Mouse (Mus musculus) lung, postnatal 4 days (tissue): Measurements from ENCODE around the gene Sh2d1b1.

Experiments
- DNase-seq, 2 experiments: peaks; one replicate each; pipeline ENCODE4 v3.0.0; 2021

Gene Sh2d1b1

DNA sequence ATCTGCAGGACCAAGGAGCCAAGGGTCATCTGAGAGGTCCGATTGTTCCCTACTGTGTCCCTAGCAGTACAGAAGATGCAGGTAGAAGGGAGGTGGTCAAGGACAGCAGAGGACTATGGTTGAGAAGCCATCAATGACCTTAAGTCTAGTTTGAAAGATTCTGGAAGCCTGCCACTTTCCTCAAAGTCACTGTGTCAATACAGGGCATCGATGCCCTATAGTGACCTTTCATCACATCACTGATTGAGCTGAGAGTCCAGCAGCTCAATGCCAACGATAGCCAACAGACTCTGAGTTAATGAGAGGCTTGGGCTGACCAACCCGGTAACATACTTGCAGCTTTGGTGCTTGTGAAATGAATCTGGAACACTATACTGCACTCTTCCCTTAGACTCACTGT, 48.2 kb downstream of the Sh2d1b1 start:
- no peak for DNase-seq

GRCm38 (mm10) chr1:170331926-170332325, 54.8 kb downstream of the Sh2d1b1 start:
- DNase-seq, result no peak

DNA sequence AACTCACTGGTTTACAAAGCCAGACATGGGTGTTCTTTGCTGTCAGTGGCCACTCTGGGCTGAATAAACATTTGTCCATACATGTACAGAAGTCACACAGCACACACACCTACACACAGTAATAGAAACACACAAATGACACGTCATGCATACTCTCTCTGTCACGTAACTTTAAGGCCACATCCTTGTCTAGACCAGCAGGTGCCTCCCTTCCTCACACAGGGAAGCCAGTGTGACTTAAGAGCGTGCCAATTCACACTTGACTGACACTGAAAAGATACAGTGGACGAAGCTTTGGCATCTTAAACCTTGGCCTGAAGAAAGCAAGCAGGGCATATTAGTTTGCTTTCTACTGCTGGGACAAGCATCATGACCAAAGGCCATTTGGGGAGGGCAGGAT, 55.7 kb downstream of the Sh2d1b1 start:
- DNase-seq, result no peak
